Mouse (Mus musculus) embryo, embryonic 11 days (tissue): ENCODE measurements around the gene Slco1c1.
"Not testable (repeated sequence)": the region's sequence is repeated elsewhere in the genome, so short reads cannot be mapped to it uniquely, and the experiment has no call there.

Experiments used
- DNase-seq: peaks from one replicate; pipeline ENCODE4 v3.0.0-alpha.2; 2015

The Slco1c1 gene

DNA sequence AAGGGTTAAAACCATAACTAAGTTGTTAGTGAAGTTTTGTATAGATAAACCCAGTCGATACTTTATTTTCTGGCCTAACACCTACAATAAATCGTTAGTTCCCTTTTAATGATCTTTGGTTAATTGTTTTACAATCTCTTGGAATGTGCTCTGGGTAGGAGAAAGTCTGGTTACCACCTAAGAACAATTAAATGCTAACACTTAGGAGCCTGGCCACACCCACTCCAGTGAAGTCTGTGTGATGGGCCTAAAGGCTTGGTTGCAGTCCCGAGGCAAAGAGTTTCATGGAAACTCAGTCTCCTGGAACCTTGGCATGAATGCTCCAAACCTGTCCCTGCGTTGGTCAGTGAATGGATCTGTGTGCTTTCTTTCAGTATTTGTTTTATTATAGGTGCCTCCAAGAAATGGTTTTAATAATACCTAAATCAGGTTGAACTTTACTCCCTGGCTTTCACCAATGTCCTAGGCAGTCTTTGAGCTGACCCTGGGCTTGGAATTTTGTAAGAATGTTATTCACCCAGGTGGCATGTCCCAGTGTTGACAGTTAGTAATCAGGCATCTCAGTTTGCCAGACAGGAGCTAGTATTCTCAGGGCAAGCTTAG is 66.5 kb downstream of the Slco1c1 start:
- not testable (repeated sequence) for DNase-seq

- no peak for DNase-seq
Measured at GRCm38 (mm10) chr6:141596081-141596480, 71.9 kb downstream of the Slco1c1 start.

- no peak for DNase-seq
Measured at GRCm38 (mm10) chr6:141597037-141597436, 72.9 kb downstream of the Slco1c1 start.

- DNase-seq, result no peak
Measured at GRCm38 (mm10) chr6:141600940-141601339, 76.8 kb downstream of the Slco1c1 start.

DNA sequence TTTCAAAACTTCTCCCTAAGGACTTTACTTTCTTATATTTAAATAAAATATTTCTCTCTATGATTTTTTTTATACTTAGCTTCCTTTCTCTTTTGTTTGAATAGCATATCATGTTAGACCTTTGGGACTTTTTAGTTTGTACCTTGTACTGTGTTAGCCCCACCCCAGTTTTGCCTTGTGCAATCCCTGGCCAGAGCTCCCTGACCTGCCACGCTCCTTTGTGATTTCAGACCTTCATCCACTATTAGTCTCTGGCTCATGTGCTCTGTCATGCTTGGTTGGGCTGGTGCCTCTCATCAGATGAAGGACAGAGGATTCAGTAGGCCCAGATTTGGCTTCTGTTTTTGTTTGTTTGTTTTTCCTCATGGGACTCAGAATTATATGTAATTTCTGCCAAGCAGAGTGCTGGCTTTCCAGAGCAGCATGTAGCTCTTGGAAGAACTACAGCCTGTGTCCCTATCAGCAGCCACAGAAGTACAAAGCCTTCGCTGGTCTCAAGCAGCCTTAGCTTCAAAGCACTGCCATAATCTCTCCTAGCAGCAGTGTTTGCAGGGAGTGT is 86.6 kb downstream of the Slco1c1 start:
- no peak for DNase-seq

- no peak for DNase-seq
Measured at GRCm38 (mm10) chr6:141614017-141614416, 89.8 kb downstream of the Slco1c1 start.

GRCm38 (mm10) chr6:141615348-141615747 is 91.2 kb downstream of the Slco1c1 start:
- DNase-seq, result no peak
